Mouse (Mus musculus): ENCODE data around the gene Trmt11. TPM values are rescaled to one million over a fixed set of nuclear protein-coding genes. Genes with fewer than 3 reads are reported as not detected.

Trmt11 gene
- polyA plus RNA-seq (2017; shearing (Covaris generic)) = 40.1 TPM

GRCm38 (mm10) chr10:30600542-30600966 lies at the start of gene Trmt11:
TSS of gene Trmt11 (minus strand) at chr10:30600749.

GRCm38 (mm10) chr10:30629513-30629912 lies 29.0 kb upstream of the Trmt11 start, which contains the start of gene Hint3:
TSS of gene Hint3 (minus strand) at chr10:30629632.

Other genes starting within 250 kb of the Trmt11 start
- 70.5 TPM for gene Hint3, start 28.9 kb upstream of the Trmt11 start, polyA plus RNA-seq (2017; shearing (Covaris generic))
- gene Ncoa7, start 202.6 kb upstream of the Trmt11 start, polyA plus RNA-seq (2017; shearing (Covaris generic)) = 118 TPM
- not detected for gene Hey2, start 242.1 kb upstream of the Trmt11 start, polyA plus RNA-seq (2017; shearing (Covaris generic))

Data from activated CD4-positive, CD25-positive, alpha-beta regulatory T cell, adult 9 weeks (primary cell).